Mouse (Mus musculus) MEL (cell line): Measurements from ENCODE around the gene Kcnh1.

Experiments used
- CTCF ChIP-seq, 3 experiments: IDR thresholded peaks in 2 of 3; conservative IDR thresholded peaks in 1 of 3; 2 replicates each; pipeline ENCODE4 v1.5.1; 2011 to 2012; ENCODE audit warnings: low read length in 3 of 3, low read depth in 2 of 3, mild to moderate bottlenecking in 2 of 3, improper control_type of control experiment in 1 of 3, inconsistent platforms in 1 of 3, mixed read lengths in 1 of 3, moderate library complexity in 1 of 3; ENCODE audit not compliant: control insufficient read depth in 1 of 3, insufficient read depth in 1 of 3, poor library complexity in 1 of 3, severe bottlenecking in 1 of 3
- ELF1 ChIP-seq: IDR thresholded peaks from 2 replicates; pipeline ENCODE4 v1.6.1; 2014; ENCODE audit warnings: low read depth, mild to moderate bottlenecking, inconsistent platforms, low read length, improper control_type of control experiment, moderate library complexity
- MYC ChIP-seq: IDR thresholded peaks from 2 replicates; pipeline ENCODE4 v1.6.1; 2011; ENCODE audit warnings: low read depth, mild to moderate bottlenecking, low read length, improper control_type of control experiment, moderate library complexity
- POLR2A ChIP-seq, 2 experiments: IDR thresholded peaks; 2 replicates each; pipeline ENCODE4 v1.6.1; 2011 to 2012; ENCODE audit warnings: low read length in 2 of 2, mild to moderate bottlenecking in 2 of 2, control low read depth in 1 of 2, improper control_type of control experiment in 1 of 2, low read depth in 1 of 2, moderate library complexity in 1 of 2; ENCODE audit not compliant: control insufficient read depth in 1 of 2, insufficient read depth in 1 of 2, poor library complexity in 1 of 2
- RCOR1 ChIP-seq: IDR thresholded peaks from 2 replicates; pipeline ENCODE4 v1.6.1; 2012; ENCODE audit warnings: low read depth, mild to moderate bottlenecking, inconsistent platforms, low read length, improper control_type of control experiment
- SMC3 ChIP-seq: IDR thresholded peaks from 2 replicates; pipeline ENCODE4 v1.6.1; 2011; ENCODE audit warnings: low read depth, low read length, improper control_type of control experiment
- TAL1 ChIP-seq: IDR thresholded peaks from 2 replicates; pipeline ENCODE4 v1.6.1; 2012; ENCODE audit warnings: mild to moderate bottlenecking, inconsistent platforms, low read length, moderate library complexity, mixed read lengths
- USF1 ChIP-seq: IDR thresholded peaks from 2 replicates; pipeline ENCODE4 v1.6.1; 2014; ENCODE audit warnings: low read depth, mild to moderate bottlenecking, inconsistent platforms, low read length, improper control_type of control experiment, moderate library complexity
- USF2 ChIP-seq, 2 experiments: IDR thresholded peaks; 2 replicates each; pipeline ENCODE4 v1.6.1; 2011 to 2012; ENCODE audit warnings: improper control_type of control experiment in 2 of 2, low read length in 2 of 2, borderline replicate concordance in 1 of 2, inconsistent platforms in 1 of 2, low read depth in 1 of 2, mild to moderate bottlenecking in 1 of 2; ENCODE audit not compliant: insufficient read depth in 1 of 2
- ZC3H11A ChIP-seq: IDR thresholded peaks from 2 replicates; pipeline ENCODE4 v1.6.1; 2012; ENCODE audit warnings: low read depth, mild to moderate bottlenecking, inconsistent platforms, low read length, improper control_type of control experiment

DNA sequence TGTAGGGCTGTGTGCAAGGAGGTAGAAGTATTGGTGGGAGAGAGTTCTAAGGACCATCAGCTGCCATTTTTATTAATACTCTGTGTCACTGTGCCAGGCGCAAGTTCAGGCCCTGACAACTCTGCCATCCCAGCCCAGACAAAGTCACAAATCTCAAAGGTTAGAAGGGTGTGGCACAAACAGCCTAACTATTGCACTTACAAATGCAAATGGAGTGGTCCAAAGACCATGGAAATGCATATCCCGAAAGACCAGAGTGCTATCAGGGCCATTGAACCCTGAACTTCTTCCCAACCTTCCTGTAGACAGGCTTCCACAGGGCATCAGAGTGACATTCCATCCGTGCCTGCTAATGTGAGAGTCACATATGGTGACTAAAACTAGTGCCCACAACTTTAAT is 324.8 kb downstream of the Kcnh1 start:
- TF ChIP-seq CTCF (IDR thresholded peaks at IDR 0.05 in 2 of 3, conservative IDR thresholded peaks at IDR 0.05 in 1 of 3; ENCODE audit: control insufficient read depth in 1 of 3, insufficient read depth in 1 of 3, low read depth in 2 of 3, low read length in 3 of 3, poor library complexity in 1 of 3, severe bottlenecking in 1 of 3) (no peak), USF2 (IDR thresholded peaks at IDR 0.05; ENCODE audit: borderline replicate concordance in 1 of 2, insufficient read depth in 1 of 2, low read depth in 1 of 2, low read length in 2 of 2) (no peak), MYC (no peak), ZC3H11A (no peak), POLR2A (IDR thresholded peaks at IDR 0.05; ENCODE audit: control insufficient read depth in 1 of 2, insufficient read depth in 1 of 2, low read depth in 1 of 2, low read length in 2 of 2, poor library complexity in 1 of 2) (no peak), ELF1 (no peak), USF1 (no peak), RCOR1 (no peak), TAL1 (no peak), SMC3 (no peak)
